Comparison of ENCODE assay signal across 22 mouse cellular contexts in the genomic region with DNA sequence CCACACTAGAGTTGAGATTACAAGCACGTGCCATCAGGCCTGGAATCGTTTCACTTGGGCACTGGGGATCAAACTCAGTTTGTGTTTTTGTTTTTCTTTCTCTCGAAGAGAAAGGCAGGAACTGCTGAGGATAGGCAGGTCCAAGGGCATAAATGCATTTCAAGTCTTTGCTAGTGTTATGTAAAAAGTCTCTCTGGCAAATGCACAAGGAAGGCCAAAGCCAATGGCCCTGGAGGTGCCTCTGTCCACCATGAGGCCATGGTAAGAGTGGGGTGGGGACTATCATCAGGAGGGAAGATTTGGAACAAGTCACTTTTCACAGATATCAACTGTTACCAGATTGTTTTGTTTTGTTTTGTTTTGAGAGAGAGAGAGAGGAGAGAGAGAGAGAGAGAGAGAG. TPM values are rescaled to one million over a fixed set of nuclear protein-coding genes. Genes with fewer than 3 reads are reported as not detected.
"Had no signal": no experiment of that assay in that cellular context is flagged by ENCODE, and none has a peak within 500 bp of the region (broad histone marks: within the 10 kb centered on the region; RNA-seq: fewer than 3 reads in every experiment).

No protein-coding gene starts in this region.

- H3K4me1 ChIP-seq: intestine, embryonic 15.5 days; limb, embryonic 15.5 days; liver, embryonic 13.5 days had no signal

- DNase-seq: kidney, adult 8-10 months; kidney, postnatal 10 days; kidney, postnatal 4 days; left cerebral cortex, postnatal 4 days; liver, embryonic 13.5 days; liver, postnatal 0 days; right cerebral cortex, postnatal 14 days; thymus, postnatal 36 days had no signal

- H3K36me3 ChIP-seq: intestine, embryonic 15.5 days; limb, embryonic 15.5 days; liver, embryonic 13.5 days; midbrain, embryonic 13.5 days had no signal

- H3K9ac ChIP-seq: hindbrain, embryonic 14.5 days; intestine, embryonic 15.5 days; limb, embryonic 15.5 days; liver, embryonic 13.5 days; liver, postnatal 0 days; midbrain, embryonic 13.5 days had no signal

- H3K4me3 ChIP-seq: intestine, embryonic 15.5 days; layer of hippocampus, adult 2 months; limb, embryonic 15.5 days; liver, embryonic 13.5 days; midbrain, embryonic 13.5 days had no signal

- ATAC-seq: intestine, embryonic 15.5 days; liver, postnatal 0 days; midbrain, embryonic 13.5 days had no signal

- H3K27ac ChIP-seq: hindbrain, embryonic 14.5 days; intestine, embryonic 15.5 days; layer of hippocampus, adult 2 months; limb, embryonic 15.5 days; liver, embryonic 13.5 days; midbrain, embryonic 13.5 days had no signal

- H3K27me3 ChIP-seq: limb, embryonic 15.5 days had no signal

- H3K4me2 ChIP-seq: hindbrain, embryonic 14.5 days; intestine, embryonic 15.5 days; limb, embryonic 15.5 days; liver, embryonic 13.5 days; midbrain, embryonic 13.5 days had no signal

- H3K9me3 ChIP-seq: intestine, embryonic 15.5 days; limb, embryonic 15.5 days; liver, embryonic 13.5 days; midbrain, embryonic 13.5 days had no signal

RNA-seq across cellular contexts. Expression of gene Spaca3, which starts 12.1 kb away (rescaled TPM):
- total RNA-seq: layer of hippocampus, adult 2 months; layer of hippocampus, postnatal 10 days; left cerebral cortex, adult 18-20 months; left cerebral cortex, postnatal 10 days; left cerebral cortex, postnatal 4 days; megakaryocyte progenitor cell, adult 5-6 weeks; midbrain, postnatal 0 days had no signal
- polyA plus RNA-seq: hindbrain, embryonic 14.5 days; intestine, embryonic 15.5 days; limb, embryonic 15.5 days; liver, embryonic 13.5 days; liver, postnatal 0 days; midbrain, embryonic 13.5 days; midbrain, postnatal 0 days; neural tube, embryonic 14.5 days; spleen, adult 2 months; stomach, embryonic 16.5 days; thymus, postnatal 0 days had no signal
